Mouse (Mus musculus): ENCODE measurements around the gene Zfp961. TPM values are rescaled to one million over a fixed set of nuclear protein-coding genes. Genes with fewer than 3 reads are reported as not detected.
"Not testable (repeated sequence)": the region's sequence is repeated elsewhere in the genome, so short reads cannot be mapped to it uniquely, and the experiment has no call there.

The Zfp961 gene
- polyA plus RNA-seq, 1 experiment = 5.1 TPM

DNA sequence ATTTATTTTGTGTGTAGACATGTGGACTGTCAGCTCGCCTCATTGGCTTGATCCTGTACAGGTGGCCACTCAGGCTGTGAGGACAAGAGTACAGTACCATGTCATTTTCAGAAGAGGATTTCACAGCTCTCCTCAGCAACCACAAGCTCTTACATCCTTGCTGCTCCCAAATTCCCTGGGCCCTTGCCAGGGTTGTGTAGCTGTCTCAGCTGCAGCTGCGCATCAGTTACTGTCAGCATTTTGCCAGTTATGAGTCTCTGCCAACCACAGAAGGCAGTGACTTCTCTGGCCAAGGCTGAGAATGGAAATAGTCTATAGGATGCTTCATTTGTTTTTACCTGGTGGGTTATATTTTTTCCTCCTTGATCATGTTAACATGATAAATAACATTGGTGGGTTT lies 67.3 kb downstream of the Zfp961 start:
- Histone ChIP-seq H3K79me3 (ENCODE audit: low read depth) (no peaks in the 10 kb centered on the region), H3ac (ENCODE audit: control insufficient read depth, insufficient read length, low read depth) (no peak overlapping the region), H3K27me3 (ENCODE audit: control insufficient read depth, insufficient read depth, insufficient read length) (no peaks in the 10 kb centered on the region), H3K4me3 (ENCODE audit: insufficient read depth, poor library complexity, severe bottlenecking) (no peak overlapping the region), H3K79me2 (ENCODE audit: control insufficient read depth, insufficient read depth) (no peaks in the 10 kb centered on the region), H3K36me3 (ENCODE audit: control insufficient read depth, insufficient read depth) (no peaks in the 10 kb centered on the region)
- TF ChIP-seq CEBPB (IDR thresholded peaks at IDR 0.05; ENCODE audit: low read depth) = no peak
- no peak for TF ChIP-seq FOSL1 (IDR thresholded peaks at IDR 0.05; ENCODE audit: insufficient read depth, low read length, poor library complexity, severe bottlenecking)
- TF ChIP-seq MAX (IDR thresholded peaks at IDR 0.05) = no peak
- TF ChIP-seq MYOD1 (IDR thresholded peaks at IDR 0.05; ENCODE audit: control insufficient read depth, insufficient read length, low read depth) = no peak
- TF ChIP-seq CTCF (IDR thresholded peaks at IDR 0.05; ENCODE audit: control insufficient read depth, insufficient read depth, insufficient read length) = no peak
- no peak for TF ChIP-seq MYOG (IDR thresholded peaks at IDR 0.05; ENCODE audit: control insufficient read depth, extremely low read depth, insufficient read length)
- no peak for TF ChIP-seq USF1 (IDR thresholded peaks at IDR 0.05; ENCODE audit: low read depth)

DNA sequence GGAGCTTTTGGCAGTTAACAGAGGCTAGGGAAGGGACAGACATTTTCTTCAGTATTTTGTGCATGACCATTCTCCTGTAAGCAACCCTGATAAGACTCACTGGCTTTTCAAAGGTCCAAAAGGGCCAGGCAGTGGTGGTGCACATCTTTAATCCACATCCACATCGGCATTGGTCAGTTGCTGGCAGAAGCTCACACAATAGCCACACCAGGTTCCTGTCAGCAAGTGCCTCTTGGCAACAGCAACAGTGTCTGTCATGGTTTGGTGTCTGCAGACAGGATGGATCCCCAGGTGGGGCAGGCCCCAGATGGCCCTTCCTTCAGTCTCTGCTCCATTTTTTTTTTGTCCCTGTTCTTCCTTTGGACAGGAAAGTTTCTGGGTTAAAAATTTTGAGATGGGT lies 68.2 kb downstream of the Zfp961 start:
- H3K4me3 ChIP-seq (ENCODE audit: insufficient read depth, poor library complexity, severe bottlenecking); H3K79me3 ChIP-seq (ENCODE audit: low read depth); H3K79me2 ChIP-seq (ENCODE audit: control insufficient read depth, insufficient read depth); H3ac ChIP-seq (ENCODE audit: control insufficient read depth, insufficient read length, low read depth); H3K36me3 ChIP-seq (ENCODE audit: control insufficient read depth, insufficient read depth); H3K27me3 ChIP-seq (ENCODE audit: control insufficient read depth, insufficient read depth, insufficient read length): not testable (repeated sequence)

DNA sequence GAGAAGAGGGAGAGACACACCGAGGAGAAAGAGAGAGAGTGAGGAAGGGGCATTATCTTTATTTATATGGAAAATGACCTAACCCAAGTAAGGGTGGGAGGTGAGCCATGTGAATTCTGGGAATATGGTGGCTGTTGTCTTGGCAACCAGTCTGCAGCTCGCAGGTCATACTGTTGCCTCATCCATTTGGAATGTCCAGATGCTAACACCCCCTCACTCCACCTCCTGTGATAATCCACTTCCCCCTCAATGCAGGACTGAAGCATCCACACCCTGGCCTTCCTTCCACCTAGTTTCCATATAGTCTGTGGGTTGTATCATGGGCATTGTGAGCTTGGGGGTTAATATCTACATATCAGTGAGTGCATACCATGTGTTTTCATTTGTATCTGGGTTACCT lies 69.0 kb downstream of the Zfp961 start:
- Histone ChIP-seq H3K79me2 (ENCODE audit: control insufficient read depth, insufficient read depth) (no peaks in the 10 kb centered on the region), H3K4me3 (ENCODE audit: insufficient read depth, poor library complexity, severe bottlenecking) (no peak overlapping the region), H3ac (ENCODE audit: control insufficient read depth, insufficient read length, low read depth) (no peak overlapping the region), H3K79me3 (ENCODE audit: low read depth) (no peaks in the 10 kb centered on the region), H3K36me3 (ENCODE audit: control insufficient read depth, insufficient read depth) (no peaks in the 10 kb centered on the region), H3K27me3 (ENCODE audit: control insufficient read depth, insufficient read depth, insufficient read length) (no peaks in the 10 kb centered on the region)
- TF ChIP-seq FOSL1 (IDR thresholded peaks at IDR 0.05; ENCODE audit: insufficient read depth, low read length, poor library complexity, severe bottlenecking) (no peak), MAX (IDR thresholded peaks at IDR 0.05) (no peak), MYOG (IDR thresholded peaks at IDR 0.05; ENCODE audit: control insufficient read depth, extremely low read depth, insufficient read length) (no peak), MYOD1 (IDR thresholded peaks at IDR 0.05; ENCODE audit: control insufficient read depth, insufficient read length, low read depth) (no peak), USF1 (IDR thresholded peaks at IDR 0.05; ENCODE audit: low read depth) (no peak), CTCF (IDR thresholded peaks at IDR 0.05; ENCODE audit: control insufficient read depth, insufficient read depth, insufficient read length) (no peak), CEBPB (IDR thresholded peaks at IDR 0.05; ENCODE audit: low read depth) (no peak)

DNA sequence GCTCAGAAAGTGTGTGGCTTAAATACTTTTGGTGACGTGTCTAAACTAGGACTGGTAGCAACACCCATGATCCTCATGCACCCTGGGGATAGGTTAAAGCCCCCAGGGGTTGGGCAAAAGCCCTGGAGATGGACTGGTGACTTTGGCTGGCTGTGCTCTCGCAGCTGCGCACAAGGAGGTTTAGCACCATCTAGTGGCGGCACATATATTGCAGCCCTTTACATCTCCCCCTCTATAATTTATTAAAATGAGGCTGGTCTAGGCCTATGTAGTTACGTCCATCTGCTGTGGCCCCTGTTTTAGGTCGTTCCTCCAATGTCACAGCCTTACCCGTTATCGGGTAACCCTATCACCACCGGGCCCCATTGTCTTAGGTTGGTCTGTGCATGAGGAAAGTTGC lies 74.0 kb downstream of the Zfp961 start:
- not testable (repeated sequence) for H3K79me2 ChIP-seq (ENCODE audit: control insufficient read depth, insufficient read depth); H3K79me3 ChIP-seq (ENCODE audit: low read depth); H3K36me3 ChIP-seq (ENCODE audit: control insufficient read depth, insufficient read depth); H3K27me3 ChIP-seq (ENCODE audit: control insufficient read depth, insufficient read depth, insufficient read length); H3ac ChIP-seq (ENCODE audit: control insufficient read depth, insufficient read length, low read depth); H3K4me3 ChIP-seq (ENCODE audit: insufficient read depth, poor library complexity, severe bottlenecking)

DNA sequence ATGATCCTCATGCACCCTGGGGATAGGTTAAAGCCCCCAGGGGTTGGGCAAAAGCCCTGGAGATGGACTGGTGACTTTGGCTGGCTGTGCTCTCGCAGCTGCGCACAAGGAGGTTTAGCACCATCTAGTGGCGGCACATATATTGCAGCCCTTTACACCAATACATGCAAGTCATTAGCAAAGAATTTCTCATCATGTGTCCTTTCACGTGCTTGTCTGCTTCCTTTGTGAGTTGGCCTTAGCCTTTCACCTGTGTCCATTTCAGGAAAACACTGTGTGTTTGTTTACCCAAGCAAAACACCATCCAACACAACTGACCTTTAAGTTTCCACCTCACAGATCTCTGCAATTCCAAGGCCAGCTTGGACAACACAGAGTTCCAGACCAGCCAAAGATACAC lies 82.1 kb downstream of the Zfp961 start:
- H3K79me3 ChIP-seq (ENCODE audit: low read depth); H3K36me3 ChIP-seq (ENCODE audit: control insufficient read depth, insufficient read depth); H3K27me3 ChIP-seq (ENCODE audit: control insufficient read depth, insufficient read depth, insufficient read length); H3ac ChIP-seq (ENCODE audit: control insufficient read depth, insufficient read length, low read depth); H3K79me2 ChIP-seq (ENCODE audit: control insufficient read depth, insufficient read depth); H3K4me3 ChIP-seq (ENCODE audit: insufficient read depth, poor library complexity, severe bottlenecking): not testable (repeated sequence)

DNA sequence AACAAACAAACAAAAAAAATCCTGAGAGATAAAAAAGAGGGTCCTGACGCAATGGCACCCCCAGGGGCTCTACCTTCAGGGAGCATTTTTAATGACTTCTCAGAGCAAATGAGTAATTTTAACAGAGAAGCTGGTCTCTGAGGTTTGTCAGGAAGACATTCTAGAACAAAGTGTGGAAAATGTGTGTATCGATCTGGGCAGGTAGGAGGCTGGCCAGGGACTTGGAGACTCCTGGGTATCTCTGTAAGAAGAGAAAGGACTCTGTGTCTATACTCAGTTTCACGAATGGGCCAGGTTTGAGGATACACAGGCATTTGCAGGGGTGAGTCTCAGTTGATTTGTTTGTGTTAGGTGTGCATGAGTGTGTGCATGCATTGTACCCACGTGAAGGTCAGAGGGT lies 90.1 kb downstream of the Zfp961 start, which contains the start of gene Olfr372:
Olfr372 (plus strand) TSS at position 301 of the 400 bp plus-strand sequence.
- H3K79me3 ChIP-seq (ENCODE audit: low read depth); H3K36me3 ChIP-seq (ENCODE audit: control insufficient read depth, insufficient read depth); H3K27me3 ChIP-seq (ENCODE audit: control insufficient read depth, insufficient read depth, insufficient read length); H3ac ChIP-seq (ENCODE audit: control insufficient read depth, insufficient read length, low read depth); H3K79me2 ChIP-seq (ENCODE audit: control insufficient read depth, insufficient read depth); H3K4me3 ChIP-seq (ENCODE audit: insufficient read depth, poor library complexity, severe bottlenecking): not testable (repeated sequence)

DNA sequence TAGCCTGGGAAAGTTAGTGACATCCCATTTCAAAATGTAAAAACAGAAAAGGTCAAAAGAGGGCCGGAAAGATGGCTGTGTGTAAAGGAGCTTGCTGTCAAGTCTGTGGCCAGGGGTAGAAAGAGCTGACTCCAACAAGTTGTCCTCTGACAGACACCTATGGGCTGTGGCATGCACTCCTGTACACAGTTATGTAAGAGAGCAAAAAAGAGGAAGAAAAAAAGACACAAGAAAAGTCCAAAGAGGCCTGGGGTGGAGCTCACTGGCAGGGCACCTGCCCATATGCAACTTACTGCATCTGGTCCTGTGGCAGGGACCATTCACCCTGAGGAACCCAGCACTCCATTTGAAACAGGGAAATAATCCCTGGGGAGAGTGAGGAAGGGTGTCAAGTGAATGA lies 91.7 kb downstream of the Zfp961 start:
- no peak overlapping the region for H3ac ChIP-seq (ENCODE audit: control insufficient read depth, insufficient read length, low read depth)
- no peaks in the 10 kb centered on the region for H3K27me3 ChIP-seq (ENCODE audit: control insufficient read depth, insufficient read depth, insufficient read length)
- no peak overlapping the region for H3K4me3 ChIP-seq (ENCODE audit: insufficient read depth, poor library complexity, severe bottlenecking)
- no peaks in the 10 kb centered on the region for H3K79me3 ChIP-seq (ENCODE audit: low read depth)
- TF ChIP-seq USF1 (IDR thresholded peaks at IDR 0.05; ENCODE audit: low read depth) (no peak), MAX (IDR thresholded peaks at IDR 0.05) (no peak), CEBPB (IDR thresholded peaks at IDR 0.05; ENCODE audit: low read depth) (no peak), MYOD1 (IDR thresholded peaks at IDR 0.05; ENCODE audit: control insufficient read depth, insufficient read length, low read depth) (no peak), FOSL1 (IDR thresholded peaks at IDR 0.05; ENCODE audit: insufficient read depth, low read length, poor library complexity, severe bottlenecking) (no peak), MYOG (IDR thresholded peaks at IDR 0.05; ENCODE audit: control insufficient read depth, extremely low read depth, insufficient read length) (no peak), CTCF (IDR thresholded peaks at IDR 0.05; ENCODE audit: control insufficient read depth, insufficient read depth, insufficient read length) (no peak)
- no peaks in the 10 kb centered on the region for H3K79me2 ChIP-seq (ENCODE audit: control insufficient read depth, insufficient read depth)
- H3K36me3 ChIP-seq (ENCODE audit: control insufficient read depth, insufficient read depth) = no peaks in the 10 kb centered on the region

Other genes starting within 250 kb of the Zfp961 start
- 0.02 TPM for gene B3gnt3, start 249.2 kb upstream of the Zfp961 start, polyA plus RNA-seq (2012; fragmentation: generic; extraction: Trizol)
- not detected for gene Fcho1, start 225.3 kb upstream of the Zfp961 start, polyA plus RNA-seq (2012; fragmentation: generic; extraction: Trizol)
- 0.33 TPM for gene Zfp709, start 69.0 kb upstream of the Zfp961 start, polyA plus RNA-seq (2012; fragmentation: generic; extraction: Trizol)
- 0.48 TPM for gene Zfp882, start 42.4 kb upstream of the Zfp961 start, polyA plus RNA-seq (2012; fragmentation: generic; extraction: Trizol)
- gene Zfp617, start 42.4 kb upstream of the Zfp961 start, polyA plus RNA-seq (2012; fragmentation: generic; extraction: Trizol) = 3.6 TPM
- not detected for gene Cyp4f18, start 58.6 kb downstream of the Zfp961 start, polyA plus RNA-seq (2012; fragmentation: generic; extraction: Trizol)
- gene Olfr372, start 90.2 kb downstream of the Zfp961 start, polyA plus RNA-seq (2012; fragmentation: generic; extraction: Trizol) = not detected
- gene Olfr373, start 132.1 kb downstream of the Zfp961 start, polyA plus RNA-seq (2012; fragmentation: generic; extraction: Trizol) = not detected
- 0.01 TPM for gene Olfr374, start 156.0 kb downstream of the Zfp961 start, polyA plus RNA-seq (2012; fragmentation: generic; extraction: Trizol)
- 434 TPM for gene Tpm4, start 183.9 kb downstream of the Zfp961 start, polyA plus RNA-seq (2012; fragmentation: generic; extraction: Trizol)
- 122 TPM for gene Rab8a, start 210.2 kb downstream of the Zfp961 start, polyA plus RNA-seq (2012; fragmentation: generic; extraction: Trizol)
- gene Hsh2d, start 238.6 kb downstream of the Zfp961 start, polyA plus RNA-seq (2012; fragmentation: generic; extraction: Trizol) = 0.04 TPM